Mouse (Mus musculus): ENCODE results near the gene Fam228a.
A peak's percentile ranks its signal among the peaks of the same experiment; 100 is the strongest.
"Not testable (repeated sequence)": the region's sequence is repeated elsewhere in the genome, so short reads cannot be mapped to it uniquely, and the experiment has no call there.

The Fam228a gene

GRCm38 (mm10) chr12:4717417-4717816, 20.8 kb downstream of the Fam228a start:
- no peak for DNase-seq (ENCODE audit: low spot score)

GRCm38 (mm10) chr12:4715606-4716005, 22.6 kb downstream of the Fam228a start:
- no peak for DNase-seq (ENCODE audit: low spot score)

DNA sequence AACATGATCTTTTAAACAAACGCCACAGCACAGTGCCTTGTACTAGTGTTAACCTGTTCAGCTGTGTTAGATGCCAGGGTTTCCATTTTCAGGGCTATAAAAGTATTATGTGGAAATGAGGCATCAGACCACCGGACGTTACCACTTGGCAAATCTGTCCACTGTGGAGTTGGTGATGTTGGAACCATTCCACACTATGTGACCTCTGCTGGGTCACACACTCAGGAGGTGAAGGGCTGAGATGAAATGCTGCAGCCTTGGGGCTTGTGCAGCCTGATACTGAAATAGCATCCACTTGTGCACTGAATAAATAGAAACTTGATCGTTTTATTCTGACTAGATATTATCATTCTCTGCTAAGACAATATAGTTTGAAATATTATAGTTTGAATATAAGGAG, 24.9 kb downstream of the Fam228a start:
- no peak for DNase-seq (ENCODE audit: low spot score)

DNA sequence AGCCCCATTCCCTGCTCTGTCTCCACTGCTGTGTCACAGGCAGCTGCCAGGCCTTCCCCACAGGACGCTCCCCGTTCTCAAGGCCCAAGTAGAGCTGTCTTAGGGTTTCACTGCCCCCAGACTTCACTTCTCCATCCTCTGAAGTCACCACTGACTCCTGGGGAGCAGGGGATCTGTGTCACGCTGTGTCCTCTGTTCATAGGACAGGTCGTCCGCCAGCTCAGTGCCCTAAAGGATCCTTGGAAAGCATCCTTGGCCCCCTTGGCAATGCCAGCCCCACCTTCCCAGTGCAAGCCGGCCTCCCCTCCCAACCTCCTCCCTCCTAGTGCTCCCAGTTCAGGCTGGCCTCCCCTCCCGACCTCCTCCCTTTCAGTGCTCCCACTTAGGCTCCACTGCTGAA, 28.3 kb downstream of the Fam228a start:
- no peak for DNase-seq (ENCODE audit: low spot score)

GRCm38 (mm10) chr12:4708881-4709604, 29.2 kb downstream of the Fam228a start:
- DNase-seq (ENCODE audit: low spot score) = no peak

DNA sequence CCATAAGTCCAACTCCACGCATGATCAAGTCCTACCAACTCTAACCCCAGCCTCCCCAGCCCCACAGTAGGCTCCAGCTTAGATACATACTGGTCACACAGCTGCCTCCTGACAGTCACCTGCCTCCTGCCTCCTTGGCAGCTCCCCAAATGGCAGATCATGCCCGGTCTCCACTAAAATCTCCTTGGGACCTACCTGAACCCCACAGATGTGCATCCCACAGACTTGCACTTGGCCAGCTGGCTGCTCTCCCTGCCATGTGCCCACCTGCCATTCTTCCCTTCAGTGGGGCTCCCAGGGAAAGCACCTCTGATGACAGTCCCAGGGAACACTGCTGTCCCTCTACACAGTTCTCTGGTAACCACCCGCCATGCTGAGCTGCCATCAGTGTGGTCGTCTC, 29.9 kb downstream of the Fam228a start:
- no peak for DNase-seq (ENCODE audit: low spot score)

GRCm38 (mm10) chr12:4707488-4708017, 30.7 kb downstream of the Fam228a start:
- no peak for DNase-seq (ENCODE audit: low spot score)

DNA sequence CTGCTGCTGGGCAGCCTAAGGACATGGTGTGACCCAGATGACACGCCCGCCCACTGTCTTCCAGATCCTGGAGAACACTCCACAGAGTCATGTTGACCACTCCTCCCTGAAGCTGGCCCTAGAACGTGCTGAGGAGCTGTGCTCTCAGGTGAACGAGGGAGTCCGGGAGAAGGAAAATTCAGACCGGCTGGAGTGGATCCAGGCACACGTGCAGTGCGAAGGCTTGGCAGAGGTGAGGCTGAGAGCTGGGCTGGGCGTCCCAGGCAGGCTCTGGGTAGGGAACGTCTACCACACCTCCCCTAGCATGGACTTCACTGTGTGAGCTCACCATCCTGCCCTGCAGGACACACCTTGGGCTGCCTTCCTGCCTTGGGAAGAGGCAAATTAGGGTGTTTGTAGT, 31.3 kb downstream of the Fam228a start:
- DNase-seq (ENCODE audit: low spot score) = no peak

GRCm38 (mm10) chr12:4706175-4706574, 32.1 kb downstream of the Fam228a start:
- DNase-seq (ENCODE audit: low spot score) = no peak

DNA sequence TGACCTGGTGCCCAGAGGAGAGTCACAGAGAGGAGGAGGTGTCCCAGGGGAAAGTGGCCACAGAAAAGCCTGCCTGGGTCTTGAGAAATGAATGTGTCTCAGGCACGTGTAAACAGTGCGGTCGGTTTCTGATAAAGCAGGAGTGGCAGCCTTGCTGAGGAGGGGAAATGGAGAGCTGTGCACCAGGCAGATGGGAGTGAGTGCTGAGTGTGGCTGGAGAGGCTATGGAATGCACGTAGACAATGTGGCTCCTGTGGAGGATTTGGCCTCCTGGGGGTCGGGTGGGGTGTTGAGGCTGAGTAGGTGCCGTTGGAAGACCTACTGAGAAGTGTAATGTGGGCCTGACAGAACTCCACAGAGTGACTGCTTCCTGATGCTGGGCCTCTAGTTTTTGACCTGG, 32.6 kb downstream of the Fam228a start:
- DNase-seq (ENCODE audit: low spot score) = not testable (repeated sequence)

DNA sequence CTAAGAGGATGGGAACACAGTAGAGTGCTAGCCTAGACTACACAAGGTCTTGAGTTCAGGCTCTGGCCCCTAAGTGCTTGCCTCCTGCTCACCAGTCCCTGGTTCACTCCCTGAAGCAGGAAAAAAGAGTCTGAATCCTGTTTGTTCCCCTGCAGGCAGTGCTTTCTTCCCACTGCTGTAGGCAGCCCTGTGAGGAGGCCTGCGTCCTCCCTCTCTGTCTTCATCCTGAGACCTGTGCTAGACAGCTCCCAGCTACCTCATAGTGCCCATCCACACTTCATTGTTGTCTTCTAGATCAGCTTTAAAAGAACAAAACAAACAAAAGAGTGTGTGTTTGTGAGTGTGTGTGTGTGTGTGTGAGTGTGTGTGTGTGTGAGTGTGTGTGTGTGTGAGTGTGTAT, 43.7 kb downstream of the Fam228a start:
- no peak for DNase-seq (ENCODE audit: low spot score)

DNA sequence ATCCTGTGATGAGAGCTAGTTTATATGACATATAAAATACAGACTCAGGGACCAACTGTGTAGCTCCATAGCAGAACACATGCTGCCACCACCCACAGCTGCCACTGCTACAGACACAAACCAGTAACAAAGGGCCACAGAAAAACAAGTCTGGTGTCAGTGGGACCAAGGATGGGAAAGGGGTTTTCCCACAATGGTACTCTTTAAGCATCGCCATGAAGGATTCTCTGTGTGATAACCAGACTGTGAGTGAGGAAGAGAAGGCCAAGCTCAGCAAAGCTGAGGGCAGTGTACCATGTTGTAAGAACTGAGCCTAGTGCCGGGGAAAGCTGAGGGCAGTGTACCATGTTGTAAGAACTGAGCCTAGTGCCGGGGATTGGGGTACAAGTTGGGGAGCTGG, 47.0 kb downstream of the Fam228a start:
- no peak for DNase-seq (ENCODE audit: low spot score)

DNA sequence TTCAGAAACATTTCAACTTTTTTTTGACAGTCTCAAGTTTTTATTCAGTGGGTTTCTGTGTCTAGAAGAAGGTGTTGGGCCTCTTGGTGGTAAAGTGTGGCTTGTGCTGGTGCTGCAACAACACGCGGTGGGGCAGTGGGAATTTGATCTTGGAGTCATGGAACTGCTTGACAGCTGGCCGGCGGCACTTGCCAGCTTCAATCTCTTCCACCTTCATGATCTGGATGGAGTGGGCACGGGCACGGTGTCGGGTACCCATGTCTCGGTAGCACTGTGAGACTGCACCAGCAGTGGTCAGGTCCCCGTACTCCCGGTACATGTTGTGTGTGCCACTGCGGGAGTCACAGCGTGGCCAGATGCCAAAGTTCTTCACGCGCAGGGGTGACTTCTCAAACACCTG, 48.9 kb downstream of the Fam228a start:
- no peak for DNase-seq (ENCODE audit: low spot score)

DNA sequence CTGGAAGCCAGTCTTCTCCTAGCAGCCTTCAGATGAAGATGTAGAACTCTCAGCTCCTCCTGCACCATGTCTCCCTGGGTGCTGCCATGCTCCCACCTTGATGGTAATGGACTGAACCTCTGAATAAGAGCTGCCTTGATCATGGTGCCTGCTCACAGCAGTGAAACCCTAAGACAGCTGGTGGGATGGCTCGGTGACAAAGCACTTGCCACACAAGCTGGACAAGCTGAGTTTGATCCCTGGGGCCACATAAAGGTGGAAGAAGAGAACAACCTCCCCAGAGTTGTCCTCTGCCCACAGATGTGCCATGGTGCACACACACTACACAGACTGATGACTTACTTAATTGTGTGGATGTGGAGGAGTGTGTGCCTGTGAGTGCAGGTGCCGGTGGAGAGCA, 49.8 kb downstream of the Fam228a start:
- DNase-seq (ENCODE audit: low spot score) = no peak

- peak; percentile 64 for DNase-seq (ENCODE audit: low spot score)
These were observed 52.8 kb downstream of the Fam228a start for GRCm38 (mm10) chr12:4685441-4685840.

DNA sequence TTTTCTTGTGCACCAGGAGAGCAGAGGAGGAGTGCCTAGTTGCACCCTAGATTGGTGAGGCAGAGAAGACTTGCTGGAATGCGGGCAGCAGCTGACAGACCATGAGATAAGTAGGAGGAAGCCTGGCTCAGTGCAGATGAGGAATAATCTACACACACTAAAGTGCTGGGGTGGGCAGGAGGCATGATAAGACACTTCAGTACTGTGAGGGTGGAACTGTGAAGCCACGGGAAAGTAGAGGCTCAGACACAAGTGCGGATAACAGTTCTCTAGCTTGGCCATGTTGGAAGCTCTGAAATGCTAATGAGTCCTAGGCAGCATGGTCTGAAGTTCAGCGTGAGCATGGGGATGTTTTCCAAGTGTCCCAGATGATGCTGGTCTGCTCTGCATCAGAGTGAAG, 58.3 kb downstream of the Fam228a start:
- no peak for DNase-seq (ENCODE audit: low spot score)

GRCm38 (mm10) chr12:4676336-4676735, 61.9 kb downstream of the Fam228a start:
- no peak for DNase-seq (ENCODE audit: low spot score)

- DNase-seq (ENCODE audit: low spot score) = no peak
These were observed 72.6 kb downstream of the Fam228a start for GRCm38 (mm10) chr12:4665675-4666037.

DNA sequence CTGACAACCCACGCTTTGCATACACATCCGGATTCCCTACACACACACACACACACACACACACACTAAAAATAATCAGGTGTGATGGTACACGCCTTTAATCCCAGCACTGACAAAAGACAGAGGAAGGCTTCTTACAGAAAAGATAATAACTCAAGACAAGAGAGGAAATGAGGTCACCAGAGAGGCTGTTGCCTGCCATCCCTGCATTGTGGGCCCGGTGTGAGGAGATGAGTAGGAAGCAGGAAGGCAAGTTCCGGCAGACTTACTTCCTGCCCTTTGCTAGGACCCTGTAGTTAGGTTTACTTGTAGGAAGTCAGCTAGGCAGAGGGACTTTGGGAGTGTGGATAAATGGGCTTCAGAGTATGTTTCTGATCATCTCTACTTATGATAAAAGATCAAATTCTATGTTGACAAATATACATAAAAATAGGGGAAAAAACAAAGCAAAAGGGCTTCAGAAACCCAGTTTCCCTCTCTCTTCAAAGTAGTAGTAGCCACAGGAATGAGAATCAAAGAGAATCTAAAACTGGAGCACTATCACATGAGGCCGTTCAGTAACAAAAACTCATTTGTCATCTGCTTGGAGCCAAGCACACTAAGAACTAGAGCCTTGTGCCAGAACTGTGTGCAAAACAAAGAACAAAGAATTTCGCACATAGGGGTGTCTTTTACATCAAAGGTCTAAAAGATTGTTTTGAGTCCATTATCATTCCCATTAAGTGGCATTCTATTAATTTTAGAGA, 73.1 kb downstream of the Fam228a start:
- DNase-seq (ENCODE audit: low spot score) = no peak

All from testis, postnatal 14 days (tissue).